Mouse (Mus musculus) intestine, embryonic 14.5 days (tissue): ENCODE results near the gene Prkcb. TPM values are rescaled to one million over a fixed set of nuclear protein-coding genes. Genes with fewer than 3 reads are reported as not detected.

Source experiments
- ATAC-seq: fragments of 200-750 bp; cut with Nextera tagmentation; replicated peaks from 2 replicates; pipeline ENCODE4 v1.8.0; 2017; ENCODE audit warnings: low read depth, moderate number of reproducible peaks, moderate TSS enrichment, moderate library complexity; ENCODE audit not compliant: low FRiP score, low TSS enrichment
- DNase-seq: peaks from one replicate; pipeline ENCODE4 v3.0.0-alpha.2; 2018; ENCODE audit warnings: low spot score
- H3K27ac ChIP-seq: fragments of 300-500 bp; sonication (generic); 2 replicates; pipeline ENCODE4 v1.5.1; 2014; ENCODE audit warnings: low read depth, mild to moderate bottlenecking, control low read depth
- H3K27me3 ChIP-seq: fragments of 300-500 bp; sonication (generic); replicated peaks from 2 replicates; pipeline ENCODE4 v1.6.1; 2014; ENCODE audit warnings: low read length, control low read depth; ENCODE audit not compliant: control insufficient read depth, insufficient read depth
- H3K36me3 ChIP-seq: fragments of 300-500 bp; sonication (generic); 2 replicates; pipeline ENCODE4 v1.6.1; 2014; ENCODE audit warnings: low read length, control low read depth; ENCODE audit not compliant: control insufficient read depth, insufficient read depth
- H3K4me1 ChIP-seq: fragments of 300-500 bp; sonication (generic); replicated peaks from 2 replicates; pipeline ENCODE4 v1.6.1; 2014; ENCODE audit warnings: low read length, control low read depth, mixed read lengths; ENCODE audit not compliant: control insufficient read depth, insufficient read depth
- H3K4me2 ChIP-seq: fragments of 300-500 bp; sonication (generic); 2 replicates; pipeline ENCODE4 v1.6.1; 2014; ENCODE audit warnings: low read length
- H3K4me3 ChIP-seq: fragments of 300-500 bp; sonication (generic); 2 replicates; pipeline ENCODE4 v1.5.1; 2014; ENCODE audit warnings: low read depth, low read length, control low read depth, mixed read lengths
- H3K9ac ChIP-seq: fragments of 300-500 bp; sonication (generic); 2 replicates; pipeline ENCODE4 v1.6.1; 2014; ENCODE audit warnings: mild to moderate bottlenecking, low read length
- H3K9me3 ChIP-seq: fragments of 300-500 bp; sonication (generic); 2 replicates; pipeline ENCODE4 v1.6.1; 2016; ENCODE audit warnings: low read length, control low read depth; ENCODE audit not compliant: control insufficient read depth
- WGBS: fragments of 180-500 bp; shearing (Covaris S2); extraction: QIAGEN DNeasy Blood & Tissue Kit; methylation state at CpG from one replicate; pipeline ENCODE4 v1.1.7; 2014; 5-methylcytosine and 5-hydroxymethylcytosine counted together
- polyA plus RNA-seq: library from polyadenylated mRNA; unstranded; fragments of >200 nt; fragmentation: Nextera tagmentation; extraction: Ambion mirVana; gene quantifications from 2 replicates; pipeline ENCODE4 v1.2.1, GENCODE M21; 2014

The Prkcb gene
- polyA plus RNA-seq, 1 experiment from 2014 or later = 19.0 TPM

- no peaks in the 10 kb centered on the region for H3K9me3 ChIP-seq
- H3K27ac ChIP-seq = no peak overlapping the region
- no peak overlapping the region for H3K9ac ChIP-seq
- ATAC-seq (no peak), DNase-seq (no peak)
- no peak overlapping the region for H3K4me3 ChIP-seq
- no peaks in the 10 kb centered on the region for H3K4me1 ChIP-seq
- no peaks in the 10 kb centered on the region for H3K36me3 ChIP-seq
- no peak overlapping the region for H3K4me2 ChIP-seq
- WGBS = 78% methylated on average over 2 of the region's 2 CpGs
- H3K27me3 ChIP-seq = no peaks in the 10 kb centered on the region
Measured at GRCm38 (mm10) chr7:122339476-122339875, 50.9 kb downstream of the Prkcb start.

- DNase-seq (no peak), ATAC-seq (no peak)
- no peaks in the 10 kb centered on the region for H3K36me3 ChIP-seq
- H3K9ac ChIP-seq = no peak overlapping the region
- 63% methylated on average over 3 of the region's 3 CpGs for WGBS
- H3K4me3 ChIP-seq = no peak overlapping the region
- no peak overlapping the region for H3K4me2 ChIP-seq
- H3K9me3 ChIP-seq = no peaks in the 10 kb centered on the region
- no peak overlapping the region for H3K27ac ChIP-seq
- no peaks in the 10 kb centered on the region for H3K27me3 ChIP-seq
- H3K4me1 ChIP-seq = no peaks in the 10 kb centered on the region
Measured at GRCm38 (mm10) chr7:122341813-122342212, 53.3 kb downstream of the Prkcb start.

- Histone ChIP-seq H3K27me3 (no peaks in the 10 kb centered on the region), H3K4me2 (no peak overlapping the region), H3K27ac (no peak overlapping the region), H3K4me1 (no peaks in the 10 kb centered on the region), H3K9me3 (no peaks in the 10 kb centered on the region), H3K9ac (no peak overlapping the region), H3K4me3 (no peak overlapping the region), H3K36me3 (no peaks in the 10 kb centered on the region)
- 64% methylated on average over 7 of the region's 7 CpGs for WGBS
- ATAC-seq = no peak
- DNase-seq = no peak
Measured at GRCm38 (mm10) chr7:122344656-122345055, 56.1 kb downstream of the Prkcb start.

DNA sequence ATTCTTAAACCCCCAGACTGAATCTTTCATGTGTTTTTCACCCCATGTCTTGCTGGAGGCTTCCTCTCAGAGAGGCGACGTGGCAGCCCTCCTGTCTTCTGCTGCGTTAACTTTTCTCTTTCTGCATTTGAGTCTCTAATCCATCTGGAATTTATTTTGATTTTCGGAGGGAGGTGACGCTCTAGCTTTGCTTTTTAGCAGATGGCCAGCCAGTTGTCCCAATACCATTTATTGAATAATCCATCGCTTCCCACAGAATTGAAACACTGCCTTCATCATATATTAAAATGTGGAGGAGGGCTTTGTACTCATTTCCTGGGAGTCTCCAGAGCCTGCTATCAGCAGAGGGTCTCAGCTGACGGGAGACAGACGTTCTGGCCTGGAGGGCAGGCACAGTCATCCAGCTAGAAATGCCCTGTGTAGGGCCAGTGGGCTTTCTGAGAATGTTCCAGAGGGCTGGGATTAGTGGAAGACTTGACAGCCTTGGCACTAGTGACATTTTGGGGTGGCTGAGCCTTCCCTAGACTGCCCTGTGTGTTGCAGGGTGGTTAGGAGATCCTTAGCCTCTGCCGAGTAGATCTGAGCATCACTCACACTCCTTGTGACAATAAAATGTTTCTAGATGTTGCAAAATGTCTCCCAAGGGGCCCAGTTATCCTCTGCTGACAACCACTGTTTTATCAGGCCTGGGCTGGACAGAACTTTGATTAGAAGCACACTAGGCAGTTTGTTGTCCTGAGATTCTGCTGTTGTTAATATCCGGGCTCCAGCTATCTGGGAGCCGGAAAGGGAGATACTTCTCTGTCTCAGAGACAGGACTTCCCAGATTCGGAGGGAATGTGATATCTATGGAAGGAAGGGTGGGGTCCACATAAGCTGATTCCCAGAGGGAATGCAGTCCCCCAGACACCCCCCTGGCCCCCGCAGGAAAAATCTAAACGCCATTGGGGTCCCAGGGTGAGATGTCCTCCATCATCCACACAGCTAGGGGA, 58.0 kb downstream of the Prkcb start:
- no peak overlapping the region for H3K9ac ChIP-seq
- 66% methylated on average over 14 of the region's 14 CpGs for WGBS
- H3K27me3 ChIP-seq = no peaks in the 10 kb centered on the region
- ATAC-seq (no peak), DNase-seq (no peak)
- no peak overlapping the region for H3K27ac ChIP-seq
- H3K4me2 ChIP-seq = no peak overlapping the region
- H3K9me3 ChIP-seq = no peaks in the 10 kb centered on the region
- no peaks in the 10 kb centered on the region for H3K36me3 ChIP-seq
- no peaks in the 10 kb centered on the region for H3K4me1 ChIP-seq
- H3K4me3 ChIP-seq = no peak overlapping the region

DNA sequence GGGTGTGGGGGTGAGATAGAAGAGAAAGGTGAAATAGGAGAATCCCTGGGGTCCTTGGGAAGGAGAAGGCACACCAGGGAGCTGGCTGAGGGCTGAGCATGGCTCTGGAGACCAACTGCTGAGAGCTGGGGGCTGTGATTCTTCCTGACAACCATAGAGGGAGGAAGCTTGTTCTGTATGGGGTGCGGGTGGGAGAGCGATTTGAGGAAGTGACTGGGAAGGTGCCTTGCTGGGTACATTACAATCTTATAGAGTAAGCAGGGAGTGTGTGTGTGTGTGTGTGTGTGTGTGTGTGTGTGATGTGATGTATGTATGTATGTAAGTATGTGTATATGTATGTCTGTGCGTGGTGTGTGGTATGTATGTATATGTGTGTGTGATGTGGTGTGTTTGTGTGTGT, 58.9 kb downstream of the Prkcb start:
- H3K9me3 ChIP-seq = no peaks in the 10 kb centered on the region
- no peak overlapping the region for H3K9ac ChIP-seq
- H3K27me3 ChIP-seq = no peaks in the 10 kb centered on the region
- DNase-seq (no peak), ATAC-seq (no peak)
- H3K36me3 ChIP-seq = no peaks in the 10 kb centered on the region
- 73% methylated on average over 3 of the region's 3 CpGs for WGBS
- H3K4me2 ChIP-seq = no peak overlapping the region
- H3K4me3 ChIP-seq = no peak overlapping the region
- no peak overlapping the region for H3K27ac ChIP-seq
- no peaks in the 10 kb centered on the region for H3K4me1 ChIP-seq

GRCm38 (mm10) chr7:122349961-122350360, 61.4 kb downstream of the Prkcb start:
- Histone ChIP-seq H3K27ac (no peak overlapping the region), H3K4me1 (no peaks in the 10 kb centered on the region), H3K4me2 (no peak overlapping the region), H3K9ac (no peak overlapping the region), H3K36me3 (no peaks in the 10 kb centered on the region), H3K27me3 (no peaks in the 10 kb centered on the region), H3K9me3 (no peaks in the 10 kb centered on the region), H3K4me3 (no peak overlapping the region)
- DNase-seq (no peak), ATAC-seq (no peak)
- WGBS = 80% methylated on average over 5 of the region's 5 CpGs

DNA sequence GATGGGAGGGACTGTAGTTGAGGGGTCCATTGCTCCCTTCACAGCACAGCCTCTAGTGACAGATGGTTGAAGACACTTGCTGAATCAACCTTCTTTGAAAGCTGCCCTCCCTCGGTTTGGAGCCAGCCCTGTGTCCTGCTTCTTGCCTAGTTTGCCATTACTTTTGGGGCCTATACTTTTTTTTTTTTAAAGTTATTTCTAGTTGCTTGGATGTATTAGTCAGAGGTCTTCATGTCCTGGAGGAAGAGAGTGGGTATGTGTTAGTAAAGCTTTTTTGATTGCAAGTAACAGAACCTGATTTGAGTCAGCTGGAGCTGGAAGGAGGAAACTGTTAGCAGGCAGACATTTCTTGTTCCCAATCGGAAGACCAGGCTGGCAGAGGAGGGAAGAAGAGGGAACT, 62.2 kb downstream of the Prkcb start:
- no peaks in the 10 kb centered on the region for H3K36me3 ChIP-seq
- no peak overlapping the region for H3K9ac ChIP-seq
- DNase-seq (no peak), ATAC-seq (no peak)
- WGBS = 73% methylated on average over 2 of the region's 2 CpGs
- no peaks in the 10 kb centered on the region for H3K4me1 ChIP-seq
- H3K4me2 ChIP-seq = no peak overlapping the region
- H3K9me3 ChIP-seq = no peaks in the 10 kb centered on the region
- no peak overlapping the region for H3K4me3 ChIP-seq
- H3K27ac ChIP-seq = no peak overlapping the region
- H3K27me3 ChIP-seq = no peaks in the 10 kb centered on the region

GRCm38 (mm10) chr7:122351816-122352215, 63.3 kb downstream of the Prkcb start:
- H3K27ac ChIP-seq = no peak overlapping the region
- WGBS = 77% methylated on average over 4 of the region's 4 CpGs
- H3K36me3 ChIP-seq = no peaks in the 10 kb centered on the region
- no peaks in the 10 kb centered on the region for H3K27me3 ChIP-seq
- H3K9ac ChIP-seq = no peak overlapping the region
- no peaks in the 10 kb centered on the region for H3K9me3 ChIP-seq
- ATAC-seq = no peak
- no peak for DNase-seq
- H3K4me3 ChIP-seq = no peak overlapping the region
- no peaks in the 10 kb centered on the region for H3K4me1 ChIP-seq
- no peak overlapping the region for H3K4me2 ChIP-seq
